Mouse (Mus musculus): ENCODE measurements around the gene Ncor2.

The Ncor2 gene

GRCm38 (mm10) chr5:125170107-125170842 is 8.7 kb downstream of the Ncor2 start:
- DNase-seq (ENCODE audit: low spot score), result no peak

- no peak for DNase-seq (ENCODE audit: low spot score)
Observed at GRCm38 (mm10) chr5:125168101-125168500, 10.9 kb downstream of the Ncor2 start.

- no peak for DNase-seq (ENCODE audit: low spot score)
Observed at GRCm38 (mm10) chr5:125167524-125167923, 11.5 kb downstream of the Ncor2 start.

GRCm38 (mm10) chr5:125165993-125166392 is 13.0 kb downstream of the Ncor2 start:
- no peak for DNase-seq (ENCODE audit: low spot score)

GRCm38 (mm10) chr5:125164465-125165167 is 14.4 kb downstream of the Ncor2 start:
- no peak for DNase-seq (ENCODE audit: low spot score)

GRCm38 (mm10) chr5:125163441-125164050 is 15.5 kb downstream of the Ncor2 start:
- no peak for DNase-seq (ENCODE audit: low spot score)

- DNase-seq (ENCODE audit: low spot score), result no peak
Observed at GRCm38 (mm10) chr5:125162461-125162860, 16.6 kb downstream of the Ncor2 start.

GRCm38 (mm10) chr5:125159804-125160405 is 19.1 kb downstream of the Ncor2 start:
- DNase-seq (ENCODE audit: low spot score), result peak; percentile 58

GRCm38 (mm10) chr5:125159293-125159692 is 19.7 kb downstream of the Ncor2 start:
- DNase-seq (ENCODE audit: low spot score), result peak; percentile 86

GRCm38 (mm10) chr5:125158232-125158961 is 20.6 kb downstream of the Ncor2 start:
- DNase-seq (ENCODE audit: low spot score), result peak; percentile 67

GRCm38 (mm10) chr5:125157375-125158033 is 21.5 kb downstream of the Ncor2 start:
- DNase-seq (ENCODE audit: low spot score), result no peak

- no peak for DNase-seq (ENCODE audit: low spot score)
Observed at GRCm38 (mm10) chr5:125156418-125157205, 22.4 kb downstream of the Ncor2 start.

- no peak for DNase-seq (ENCODE audit: low spot score)
Observed at GRCm38 (mm10) chr5:125155451-125155850, 23.6 kb downstream of the Ncor2 start.

GRCm38 (mm10) chr5:125154989-125155388 is 24.0 kb downstream of the Ncor2 start:
- DNase-seq (ENCODE audit: low spot score), result no peak

GRCm38 (mm10) chr5:125154178-125154577 is 24.8 kb downstream of the Ncor2 start:
- no peak for DNase-seq (ENCODE audit: low spot score)

GRCm38 (mm10) chr5:125153201-125153816 is 25.7 kb downstream of the Ncor2 start:
- DNase-seq (ENCODE audit: low spot score), result no peak

- peak; percentile 57 for DNase-seq (ENCODE audit: low spot score)
Observed at GRCm38 (mm10) chr5:125151872-125152534, 27.0 kb downstream of the Ncor2 start.

- DNase-seq (ENCODE audit: low spot score), result peak; percentile 83
Observed at GRCm38 (mm10) chr5:125150951-125151564, 28.0 kb downstream of the Ncor2 start.

- DNase-seq (ENCODE audit: low spot score), result no peak
Observed at GRCm38 (mm10) chr5:125149142-125149541, 29.9 kb downstream of the Ncor2 start.
